Mouse (Mus musculus) testis, adult 2 months (tissue): ENCODE measurements around the gene Rbm10. TPM values are rescaled to one million over a fixed set of nuclear protein-coding genes. Genes with fewer than 3 reads are reported as not detected.
A peak's percentile ranks its signal among the peaks of the same experiment; 100 is the strongest.

Source experiments
- H3K27ac ChIP-seq: fragments of 200-500 bp; 2 replicates; pipeline ENCODE4 v1.5.1; 2012; ENCODE audit warnings: low read depth, low read length; ENCODE audit not compliant: control insufficient read depth, insufficient read depth
- H3K27me3 ChIP-seq: fragments of 200-500 bp; 2 replicates; pipeline ENCODE4 v1.6.1; 2012; ENCODE audit warnings: mild to moderate bottlenecking, low read length, moderate library complexity; ENCODE audit not compliant: control insufficient read depth, insufficient read depth
- H3K36me3 ChIP-seq: fragments of 200-500 bp; 2 replicates; pipeline ENCODE4 v1.6.1; 2012; ENCODE audit warnings: mild to moderate bottlenecking, low read length; ENCODE audit not compliant: control insufficient read depth, insufficient read depth
- H3K4me1 ChIP-seq: fragments of 200-500 bp; 2 replicates; pipeline ENCODE4 v1.6.1; 2012; ENCODE audit warnings: low read length; ENCODE audit not compliant: control insufficient read depth, insufficient read depth
- H3K4me3 ChIP-seq: fragments of 200-500 bp; 2 replicates; pipeline ENCODE4 v1.5.1; 2012; ENCODE audit warnings: low read depth, mild to moderate bottlenecking, low read length, moderate library complexity, mixed read lengths; ENCODE audit not compliant: control insufficient read depth
- CTCF ChIP-seq: fragments of 200-500 bp; IDR thresholded peaks from 2 replicates; pipeline ENCODE4 v1.5.1; 2012; ENCODE audit warnings: low read depth, mild to moderate bottlenecking, inconsistent platforms, low read length, moderate library complexity; ENCODE audit not compliant: control insufficient read depth, insufficient read depth, insufficient replicate concordance
- POLR2A ChIP-seq: fragments of 200-500 bp; IDR thresholded peaks from 2 replicates; pipeline ENCODE4 v1.6.1; 2012; ENCODE audit warnings: low read depth, mild to moderate bottlenecking, inconsistent platforms, low read length, moderate library complexity; ENCODE audit not compliant: control insufficient read depth
- polyA plus RNA-seq: library from polyadenylated mRNA; depleted of rRNA; stranded (reverse); fragments of >200 nt; gene quantifications from 2 replicates; pipeline ENCODE4 v1.2.3, GENCODE M21; 2012; rRNA removed

Gene Rbm10
- 9.2 and 11.8 TPM in 2 replicates for polyA plus RNA-seq

GRCm38 (mm10) chrX:20617176-20617902, at the start of gene Rbm10, which contains the start of gene Ndufb11:
Gene Rbm10 (plus strand): TSS chrX:20617503.
Gene Ndufb11 (minus strand): TSS chrX:20617619.
- TF ChIP-seq POLR2A (0 out of 2 replicates have a peak, but pooled peaks have one; percentile 24), CTCF (no peak)
- no peaks in the 10 kb centered on the region for H3K36me3 ChIP-seq
- no peaks in the 10 kb centered on the region for H3K27me3 ChIP-seq
- peak within 1 kb of the TSS; percentile 95 for H3K4me3 ChIP-seq
- H3K27ac ChIP-seq = peak within 1 kb of the TSS; percentile 94
- H3K4me1 ChIP-seq = peaks cover 4% of the 10 kb centered on the region

GRCm38 (mm10) chrX:20571024-20571423, 46.3 kb upstream of the Rbm10 start:
- no peak for TF ChIP-seq POLR2A
- no peak for TF ChIP-seq CTCF
- no peaks in the 10 kb centered on the region for H3K27me3 ChIP-seq
- no peaks in the 10 kb centered on the region for H3K36me3 ChIP-seq
- no peaks in the 10 kb centered on the region for H3K4me1 ChIP-seq
- H3K27ac ChIP-seq = no peak overlapping the region
- no peak overlapping the region for H3K4me3 ChIP-seq

GRCm38 (mm10) chrX:20572683-20573082, 44.6 kb upstream of the Rbm10 start:
- TF ChIP-seq POLR2A (no peak), CTCF (no peak)
- Histone ChIP-seq H3K27me3 (no peaks in the 10 kb centered on the region), H3K27ac (no peak overlapping the region), H3K4me3 (no peak overlapping the region), H3K4me1 (no peaks in the 10 kb centered on the region), H3K36me3 (no peaks in the 10 kb centered on the region)

- Histone ChIP-seq H3K27ac (no peak overlapping the region), H3K4me1 (no peaks in the 10 kb centered on the region), H3K36me3 (no peaks in the 10 kb centered on the region), H3K4me3 (no peak overlapping the region), H3K27me3 (no peaks in the 10 kb centered on the region)
- TF ChIP-seq POLR2A = no peak
- no peak for TF ChIP-seq CTCF
Measured at GRCm38 (mm10) chrX:20573927-20574326, 43.4 kb upstream of the Rbm10 start.

GRCm38 (mm10) chrX:20587968-20588367, 29.3 kb upstream of the Rbm10 start:
- Histone ChIP-seq H3K4me1 (no peaks in the 10 kb centered on the region), H3K27me3 (no peaks in the 10 kb centered on the region), H3K27ac (no peak overlapping the region), H3K36me3 (no peaks in the 10 kb centered on the region), H3K4me3 (no peak overlapping the region)
- no peak for TF ChIP-seq CTCF

- Histone ChIP-seq H3K4me3 (no peak overlapping the region), H3K27ac (no peak overlapping the region), H3K4me1 (no peaks in the 10 kb centered on the region), H3K36me3 (no peaks in the 10 kb centered on the region), H3K27me3 (no peaks in the 10 kb centered on the region)
- TF ChIP-seq CTCF (no peak), POLR2A (no peak)
Measured at GRCm38 (mm10) chrX:20608500-20608899, 8.8 kb upstream of the Rbm10 start.

- no peak for TF ChIP-seq CTCF
- no peak for TF ChIP-seq POLR2A
- Histone ChIP-seq H3K27me3 (no peaks in the 10 kb centered on the region), H3K27ac (peak overlapping the region; percentile 94), H3K4me3 (peak overlapping the region; percentile 95), H3K36me3 (no peaks in the 10 kb centered on the region), H3K4me1 (peaks cover 4% of the 10 kb centered on the region)
Measured at GRCm38 (mm10) chrX:20616861-20617175, 485 bp upstream of the Rbm10 start.

GRCm38 (mm10) chrX:20617903-20618399, 648 bp downstream of the Rbm10 start:
- Histone ChIP-seq H3K27ac (peak overlapping the region; percentile 94), H3K4me1 (peaks cover 4% of the 10 kb centered on the region)
- no peak for TF ChIP-seq CTCF
- no peak for TF ChIP-seq POLR2A

More at GRCm38 (mm10) chrX:20617903-20618399, 648 bp downstream of the Rbm10 start:
- no peaks in the 10 kb centered on the region for H3K27me3 ChIP-seq
- H3K36me3 ChIP-seq = no peaks in the 10 kb centered on the region
- peak overlapping the region; percentile 95 for H3K4me3 ChIP-seq
